Mouse (Mus musculus) cerebellum, postnatal 14 days (tissue): ENCODE measurements at regions not wholly inside any gene's neighbourhood (a gene's known extent, or its start where the extent isn't known, plus 50 kb on each side); places are given as distances from the start of the nearest gene placed in this dataset.
A peak's percentile ranks its signal among the peaks of the same experiment; 100 is the strongest.

Experiments used
- DNase-seq, 2 experiments: peaks; one replicate each; pipeline ENCODE4 v3.0.0; 2021; ENCODE audit warnings: mixed read lengths in 2 of 2

- no peak for DNase-seq
These were observed 51.3 kb downstream of the 3110018I06Rik start for GRCm38 (mm10) chr12:107539683-107540082.

DNA sequence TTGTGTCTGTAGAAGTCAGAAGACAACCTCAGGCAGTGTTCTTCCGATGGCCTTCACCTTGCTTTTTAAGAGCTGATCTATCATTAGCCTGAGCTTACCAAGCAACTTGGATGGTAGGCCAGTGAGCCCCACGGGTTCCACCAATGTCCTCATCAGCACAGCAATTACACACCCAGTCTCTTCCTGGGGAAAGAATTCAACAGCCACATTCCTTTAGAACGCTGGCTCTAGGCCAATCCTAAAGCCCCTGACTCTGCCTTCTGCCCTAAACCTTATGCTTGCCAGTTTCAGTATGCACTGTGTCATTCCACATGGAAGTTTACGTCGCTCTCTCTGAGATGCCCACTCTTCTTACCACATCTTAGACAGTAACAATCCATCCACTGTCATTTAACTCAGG lies 52.8 kb downstream of the 3110018I06Rik start:
- no peak for DNase-seq

DNA sequence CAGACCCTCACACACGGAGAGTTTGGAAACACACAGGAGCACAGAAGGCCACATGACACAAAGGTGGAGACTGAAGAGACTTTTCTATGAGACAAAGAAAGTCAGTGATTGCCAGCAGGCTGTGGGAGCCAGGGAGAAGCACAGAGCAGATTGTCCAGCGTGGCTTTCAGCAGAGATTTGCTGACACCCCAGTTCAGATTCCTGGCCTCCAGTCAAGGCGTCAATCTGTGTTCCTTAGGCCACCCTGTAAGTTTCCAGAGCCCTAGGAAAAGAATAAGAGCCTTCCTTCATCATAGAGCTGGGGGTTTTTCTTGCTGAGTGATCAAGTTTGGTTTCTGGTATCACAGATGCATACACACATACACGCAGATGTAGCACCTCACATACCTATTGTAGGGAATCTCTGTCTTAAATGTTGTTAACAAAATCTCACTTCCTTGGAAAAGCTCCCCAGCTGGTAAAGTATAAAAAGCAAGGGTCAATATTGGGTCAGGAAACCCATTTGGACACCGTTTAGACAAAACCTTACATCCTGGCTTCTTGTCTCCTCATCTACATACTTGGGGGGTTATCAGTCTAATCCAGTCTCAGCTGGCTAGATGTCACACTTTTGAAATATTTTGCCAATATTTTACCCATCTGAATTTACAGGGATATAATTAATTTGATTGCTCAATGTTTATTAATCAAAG lies 58.9 kb downstream of the 3110018I06Rik start:
- peak; percentile 38 to 39 for DNase-seq

- DNase-seq = peak; percentile 23 to 35
These were observed 59.5 kb downstream of the 3110018I06Rik start for GRCm38 (mm10) chr12:107547886-107548448.

- DNase-seq = peak; percentile 41 to 47
These were observed 61.2 kb downstream of the 3110018I06Rik start for GRCm38 (mm10) chr12:107549452-107550296.

GRCm38 (mm10) chr12:107559191-107559590 lies 70.8 kb downstream of the 3110018I06Rik start:
- DNase-seq = no peak

GRCm38 (mm10) chr12:107560100-107560499 lies 71.7 kb downstream of the 3110018I06Rik start:
- DNase-seq = no peak

- no peak for DNase-seq
These were observed 84.2 kb downstream of the 3110018I06Rik start for GRCm38 (mm10) chr12:107572586-107572985.

DNA sequence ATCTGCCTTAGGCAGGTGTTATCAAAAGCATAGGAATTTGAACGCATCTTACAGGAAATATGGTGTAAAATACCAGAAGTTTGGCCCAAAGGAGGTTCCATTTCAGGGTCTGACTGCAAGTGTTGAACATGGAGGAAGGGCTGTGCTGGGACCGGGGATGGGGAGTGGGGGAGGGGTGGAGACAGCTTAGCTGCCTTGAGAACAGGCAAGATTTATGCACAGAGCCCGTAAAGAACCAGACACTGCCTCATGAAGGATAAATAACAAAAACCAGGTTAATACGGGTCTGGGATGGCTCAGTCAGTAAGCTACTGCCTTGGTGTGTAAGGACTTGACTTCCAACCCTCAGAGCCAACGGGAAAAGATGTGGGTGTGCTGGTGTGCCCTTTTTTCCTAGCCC lies 91.1 kb downstream of the 3110018I06Rik start:
- no peak for DNase-seq

- DNase-seq = no peak
These were observed 94.8 kb downstream of the 3110018I06Rik start for GRCm38 (mm10) chr12:107583151-107583720.

DNA sequence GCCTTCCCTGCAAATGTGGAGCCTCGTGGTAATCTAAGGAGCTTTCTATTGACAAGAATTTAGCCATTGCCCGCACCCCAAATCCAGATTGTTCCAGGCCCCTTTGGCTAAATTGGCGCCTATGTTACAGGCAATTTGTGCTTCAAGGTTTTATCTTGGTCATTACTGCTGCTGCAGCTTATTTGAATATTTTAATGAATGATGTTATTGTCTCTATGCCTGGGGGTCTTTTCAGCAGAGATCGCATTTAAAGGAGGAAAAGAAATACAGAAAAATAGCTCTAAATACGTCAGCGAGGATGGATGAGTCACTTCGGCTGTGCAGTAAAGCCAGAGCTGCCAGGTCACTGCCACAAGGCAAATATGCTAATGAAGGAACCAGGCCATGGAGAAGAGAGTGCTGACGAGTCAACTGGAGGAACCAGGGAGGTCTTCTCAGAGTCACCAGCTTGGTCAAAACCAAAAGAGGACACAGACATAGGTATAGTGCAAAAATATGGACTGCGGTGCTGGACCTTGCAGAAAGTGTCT lies 97.3 kb downstream of the 3110018I06Rik start:
- no peak for DNase-seq

DNA sequence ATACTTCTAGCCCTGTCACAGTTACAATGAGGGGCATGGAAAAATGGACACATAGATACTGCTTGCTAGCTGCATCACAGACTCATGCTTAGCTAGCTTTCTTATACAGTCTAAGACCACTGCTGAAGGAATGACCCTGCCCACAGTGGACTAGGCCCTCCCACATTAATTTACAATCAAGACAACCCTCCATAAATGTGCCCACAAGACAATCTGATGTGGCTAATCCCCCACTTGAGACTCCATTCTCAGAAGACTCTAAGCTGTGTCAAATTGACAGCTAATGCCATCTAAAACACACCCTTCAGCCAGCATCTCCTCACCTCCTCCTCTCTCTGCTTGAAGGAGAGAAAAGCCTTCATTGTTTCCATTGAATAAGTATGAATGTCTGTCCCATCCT lies 107.8 kb downstream of the 3110018I06Rik start:
- no peak for DNase-seq

DNA sequence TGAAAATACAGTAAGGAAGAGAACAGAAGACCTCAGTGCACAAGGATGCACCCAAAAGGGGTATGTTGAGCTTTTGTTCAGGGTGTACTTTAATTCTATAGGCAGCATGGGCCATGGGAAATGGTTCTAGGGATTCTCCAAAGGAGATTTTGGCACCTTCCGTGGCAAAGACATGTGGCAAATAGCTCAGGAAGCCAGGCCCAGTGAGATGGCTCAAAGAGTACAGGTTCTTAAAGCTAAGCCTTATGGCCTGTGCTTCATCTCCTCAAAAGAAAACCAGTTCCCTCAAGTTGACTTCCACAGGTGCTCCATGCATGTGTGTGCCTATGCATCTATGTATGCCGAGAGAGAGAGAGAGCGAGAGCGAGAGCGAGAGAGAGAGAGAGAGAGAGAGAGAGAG lies 112.1 kb downstream of the 3110018I06Rik start:
- no peak for DNase-seq

GRCm38 (mm10) chr12:107608966-107609365 lies 120.5 kb downstream of the 3110018I06Rik start:
- DNase-seq = no peak

DNA sequence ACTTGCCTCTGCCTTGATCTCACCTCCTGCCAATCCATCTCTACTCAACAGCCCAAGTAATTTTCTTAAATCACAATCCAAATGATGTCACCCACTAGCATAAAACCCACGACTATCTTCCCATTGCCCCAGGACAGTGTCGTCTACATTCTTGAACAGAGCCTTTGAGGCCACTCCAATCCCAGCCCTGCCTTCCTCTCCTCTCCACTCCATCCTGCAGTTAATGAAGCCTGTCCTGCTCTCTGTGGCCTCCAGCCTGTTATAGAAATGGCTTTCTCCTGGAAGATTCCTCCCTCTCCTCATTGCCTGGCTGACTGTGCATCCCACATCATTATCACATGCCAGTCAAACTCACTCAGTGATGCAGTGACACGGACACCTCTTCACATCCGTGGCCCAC lies 121.6 kb downstream of the 3110018I06Rik start:
- no peak for DNase-seq

DNA sequence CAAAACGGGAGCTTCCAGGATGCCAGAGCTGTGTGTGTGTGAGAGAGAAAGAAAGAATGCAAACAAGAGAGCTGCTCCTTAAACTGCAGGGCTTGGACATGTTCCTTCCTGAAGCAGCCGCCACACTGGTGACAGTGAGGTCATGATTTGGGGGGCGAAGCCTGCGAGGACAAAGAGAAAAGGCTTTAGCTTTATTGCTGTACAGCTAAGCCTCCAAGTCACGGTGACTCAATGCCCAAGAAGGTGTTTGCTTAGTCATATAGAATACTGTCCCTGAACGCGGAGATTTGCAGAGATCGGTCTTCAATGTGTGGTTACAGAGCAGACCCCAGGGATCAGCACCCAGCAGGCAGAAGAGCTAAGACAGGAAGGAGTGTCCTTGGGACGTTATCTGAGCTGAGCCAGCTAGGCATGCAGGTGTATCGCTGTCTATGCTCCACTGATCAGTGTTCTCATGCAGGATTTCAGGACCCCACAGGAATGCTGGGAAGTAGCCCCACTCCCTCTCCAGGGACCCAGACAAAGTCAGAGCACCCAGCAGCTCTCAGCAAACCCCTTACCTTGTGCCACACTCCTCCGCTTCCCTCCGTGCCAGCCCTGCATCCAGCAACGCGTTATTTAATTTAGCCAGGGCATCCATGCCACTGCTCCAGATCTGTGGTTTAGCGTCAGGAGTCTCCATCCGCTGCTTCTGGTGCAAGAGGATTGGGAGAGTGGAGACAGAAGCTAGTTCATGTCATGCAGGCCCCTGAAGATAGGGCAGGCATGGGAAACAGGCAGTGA lies 129.0 kb downstream of the 3110018I06Rik start:
- DNase-seq = no peak

GRCm38 (mm10) chr12:107624446-107624845 lies 136.0 kb downstream of the 3110018I06Rik start:
- peak; percentile 41 to 57 for DNase-seq

- no peak for DNase-seq
These were observed 159.6 kb downstream of the 3110018I06Rik start for GRCm38 (mm10) chr12:107648008-107648407.

GRCm38 (mm10) chr12:107652126-107652728 lies 163.8 kb downstream of the 3110018I06Rik start:
- DNase-seq = peak; percentile 22

DNA sequence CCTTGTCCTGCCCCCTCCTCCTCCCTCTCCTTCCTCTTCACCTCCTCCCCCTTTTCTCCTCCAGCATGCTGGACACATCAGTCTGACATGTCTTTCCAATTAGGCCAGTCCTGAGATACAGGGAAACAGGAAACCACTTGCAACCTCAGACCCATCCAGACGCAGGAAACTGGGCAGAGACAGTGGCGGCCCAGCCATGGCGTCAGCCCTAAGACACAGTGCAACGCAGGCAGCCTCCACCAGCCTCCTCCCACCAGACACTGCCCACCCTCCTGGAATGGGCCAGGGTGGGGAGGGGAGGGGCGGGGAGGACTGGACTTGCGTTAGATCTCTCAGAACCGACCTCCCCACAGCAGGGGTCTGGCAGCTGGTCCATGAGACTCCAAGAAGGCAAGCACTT lies 164.7 kb downstream of the 3110018I06Rik start:
- DNase-seq = peak in 1 of 2 experiments; percentile 26

DNA sequence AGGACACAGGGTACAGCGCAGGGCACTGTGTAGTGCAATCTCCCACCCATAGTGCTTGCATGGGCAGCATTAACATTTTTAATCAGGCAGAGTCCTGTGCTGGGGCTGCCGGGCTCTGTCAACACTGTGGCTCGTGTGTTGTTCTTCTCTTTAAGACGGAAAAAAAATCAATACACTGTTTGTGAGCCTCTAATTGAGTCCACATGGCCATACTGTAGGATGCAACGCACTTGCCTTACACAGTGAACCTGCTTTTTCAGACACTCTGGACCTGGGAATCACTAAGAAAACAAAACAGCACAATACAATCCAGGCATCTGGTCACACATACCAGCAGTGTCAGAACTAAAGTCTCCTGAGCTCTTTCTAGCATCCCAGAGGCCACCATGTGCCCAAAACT lies 168.4 kb downstream of the 3110018I06Rik start:
- no peak for DNase-seq

DNA sequence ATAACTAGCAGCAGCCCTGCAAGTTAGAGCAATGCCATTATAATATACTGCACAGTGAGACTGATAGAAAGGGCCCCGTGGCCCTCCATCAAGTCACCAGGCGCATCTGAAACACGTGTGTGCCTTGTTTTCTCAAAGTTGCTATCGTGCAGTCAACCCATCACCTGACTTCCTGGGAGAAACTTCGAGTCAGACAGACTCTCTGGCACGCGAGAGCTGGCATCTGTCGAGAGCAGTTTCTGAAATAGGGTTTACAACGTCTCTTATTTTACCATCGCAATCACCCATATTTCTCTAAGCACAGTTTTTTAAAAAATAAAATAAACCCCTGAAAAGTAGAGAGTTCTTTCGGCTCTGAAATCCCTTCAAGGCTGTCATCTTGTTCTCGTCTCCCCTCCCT lies 169.8 kb downstream of the 3110018I06Rik start:
- no peak for DNase-seq
